Mouse (Mus musculus): Measurements from ENCODE around the gene Larp4.

DNA sequence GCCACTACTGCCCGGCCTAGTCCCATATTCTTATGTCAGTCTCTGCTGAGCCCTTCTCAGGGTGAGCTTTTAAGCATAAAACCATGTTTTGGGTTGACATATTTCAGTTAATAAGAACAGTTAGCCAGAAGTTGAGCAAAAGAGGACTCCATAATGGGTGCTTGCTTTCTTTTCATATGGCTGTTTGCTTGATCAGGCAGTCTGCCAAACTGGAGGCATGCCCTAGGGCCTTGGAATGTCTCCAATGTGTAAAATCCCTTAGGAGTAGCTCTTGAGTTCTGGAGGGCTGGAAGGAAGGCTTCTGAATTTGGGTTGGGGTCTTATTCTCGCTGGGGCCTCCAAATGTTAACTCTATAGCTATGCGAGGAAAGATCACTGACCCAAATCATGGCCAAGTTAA is 62.7 kb downstream of the Larp4 start:
- no peak for TF ChIP-seq CHD2 (IDR thresholded peaks at IDR 0.05; ENCODE audit: low read depth, low read length)
- TF ChIP-seq ZC3H11A (IDR thresholded peaks at IDR 0.05; ENCODE audit: borderline replicate concordance, low read depth, low read length): no peak
- no peak for TF ChIP-seq HCFC1 (IDR thresholded peaks at IDR 0.05; ENCODE audit: borderline replicate concordance, insufficient read depth, low read length)

Measured in ES-E14 (cell line).